Mouse (Mus musculus): ENCODE data around the gene Elp4.

DNA sequence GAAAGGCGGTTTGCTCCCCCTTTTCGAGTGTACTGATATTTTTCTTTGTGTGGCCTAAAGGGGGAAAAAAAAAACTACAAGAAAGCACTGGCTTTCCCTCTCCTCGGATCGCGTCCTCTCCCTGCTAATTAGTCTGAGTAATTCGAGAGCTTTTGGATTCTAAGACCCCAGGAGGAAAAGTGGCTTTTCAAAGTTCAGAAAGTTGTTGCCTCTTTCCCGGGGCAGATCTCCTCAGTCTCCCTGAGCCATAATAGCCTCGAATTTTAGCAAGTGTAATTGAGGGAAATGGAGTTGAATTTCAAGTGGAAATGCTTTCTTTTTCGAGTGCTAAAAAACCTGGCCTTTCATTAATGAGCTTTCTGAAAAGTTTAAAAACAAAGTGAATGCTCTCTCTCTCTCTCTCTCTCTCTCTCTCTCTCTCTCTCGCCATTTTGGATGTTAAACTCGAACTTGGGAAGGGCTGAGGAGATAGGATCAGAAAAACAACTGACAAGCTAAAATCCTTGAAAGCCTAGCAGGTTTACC, 227.4 kb downstream of the Elp4 start:
- no peak for TF ChIP-seq EP300 (IDR thresholded peaks at IDR 0.05)
- no peak for TF ChIP-seq CTCF (IDR thresholded peaks at IDR 0.05)
